Mouse (Mus musculus) CD4-positive, CD25-positive, alpha-beta regulatory T cell, adult 2 months (primary cell): ENCODE data around the gene Shank3.

ENCODE experiments used
- DNase-seq: peaks from one replicate; pipeline ENCODE4 v3.0.0-alpha.2; 2012; ENCODE audit warnings: low read depth, low spot score

Gene Shank3

DNA sequence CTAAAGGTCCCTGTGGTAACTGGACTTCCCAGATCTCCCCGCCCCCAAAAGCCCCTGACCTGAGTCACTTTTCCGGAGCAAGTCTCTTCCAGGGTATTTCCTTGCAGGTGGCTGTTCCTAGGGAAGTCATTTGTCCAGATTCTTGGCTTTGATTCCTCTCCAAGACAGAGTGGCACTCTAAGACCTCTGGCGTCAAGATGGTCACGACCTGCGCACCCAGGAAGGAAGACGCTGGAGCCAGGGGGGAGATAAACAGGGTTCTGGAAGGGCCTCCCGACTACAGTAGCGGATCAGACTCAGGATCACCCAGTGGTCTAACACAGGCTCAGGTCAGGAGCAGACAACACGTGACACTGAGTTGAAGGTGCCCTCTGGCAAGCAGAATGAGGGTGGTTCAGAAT lies 22.3 kb upstream of the Shank3 start, which contains the start of gene Arsa:
Gene Arsa (minus strand): TSS at position 335 of the 401 bp plus-strand sequence.
- no peak for DNase-seq

DNA sequence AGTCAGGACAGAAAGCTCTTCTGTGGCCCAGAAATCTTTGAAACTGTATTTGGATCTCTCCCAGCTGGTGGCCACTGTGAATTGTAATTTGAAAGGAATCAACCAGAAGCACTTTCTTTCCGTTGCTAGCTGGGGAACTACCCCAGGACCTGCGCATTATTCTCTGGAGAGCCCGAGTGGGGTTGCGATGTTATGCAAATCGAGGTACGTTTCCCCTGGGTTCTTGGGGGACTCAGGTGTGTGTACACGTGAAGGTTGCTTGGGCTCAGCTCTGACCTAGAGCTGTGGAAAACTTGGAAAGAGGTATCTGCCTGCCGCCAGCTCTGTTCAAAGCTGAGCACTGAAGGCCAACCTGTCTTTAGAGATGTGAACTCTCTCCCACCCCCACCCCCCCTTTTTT lies 21.6 kb upstream of the Shank3 start:
- DNase-seq: no peak

DNA sequence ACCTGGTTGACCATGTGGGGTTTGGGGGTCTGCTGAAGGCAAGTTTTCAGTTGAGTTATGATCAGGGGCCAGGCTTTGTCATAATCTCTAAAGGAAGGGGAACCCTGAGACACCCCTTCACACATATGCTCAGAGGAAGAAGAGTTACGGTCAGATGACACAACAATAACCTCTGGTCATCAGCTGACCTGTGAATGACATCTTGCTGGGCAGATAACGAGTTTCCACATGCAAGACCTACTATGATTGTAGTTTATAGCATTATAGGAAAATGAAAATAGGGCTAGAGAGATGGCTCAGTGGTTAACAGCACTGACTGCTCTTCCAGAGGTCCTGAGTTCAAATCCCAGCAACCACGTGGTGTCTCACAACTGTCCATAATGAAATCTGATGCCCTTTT lies 20.8 kb upstream of the Shank3 start:
- no peak for DNase-seq

DNA sequence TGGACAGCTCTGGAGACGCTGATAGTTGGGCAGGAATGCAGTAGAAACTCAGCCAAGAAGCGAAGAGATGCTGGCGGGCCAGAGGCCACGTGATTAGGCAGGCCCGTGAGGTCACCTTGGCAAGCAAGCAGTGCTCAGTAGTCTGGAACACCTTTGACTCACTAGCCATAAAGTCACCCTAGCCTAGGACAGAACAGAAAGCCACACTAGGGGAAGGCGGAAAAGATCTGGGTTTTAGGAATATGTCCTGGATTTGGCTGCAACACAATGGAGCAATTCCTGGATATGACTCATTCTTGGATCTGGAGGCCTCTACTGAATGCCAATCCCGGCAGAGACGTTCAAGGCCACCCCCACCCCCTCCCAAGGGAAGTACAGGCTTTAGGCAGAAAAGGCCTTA lies 18.8 kb upstream of the Shank3 start:
- no peak for DNase-seq

DNA sequence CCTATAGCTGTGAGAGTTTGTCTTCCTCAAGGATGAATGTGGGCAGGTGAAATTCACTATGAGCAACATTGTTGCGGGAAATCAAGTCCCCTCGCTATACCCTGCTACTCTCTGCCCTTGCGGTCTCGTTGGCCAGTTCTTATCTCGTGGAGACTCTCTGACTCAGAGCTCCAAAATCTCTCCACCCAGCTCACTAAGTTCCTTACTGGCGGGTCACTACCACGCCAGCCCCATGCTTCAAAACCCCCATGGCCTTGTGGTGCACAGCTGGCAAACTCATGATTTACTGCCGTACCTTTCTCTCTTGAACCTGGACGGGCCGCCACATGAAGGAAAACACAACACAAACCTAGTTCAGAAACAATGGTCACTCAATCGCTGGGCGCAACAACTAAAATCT lies 11.2 kb upstream of the Shank3 start:
- DNase-seq: no peak

DNA sequence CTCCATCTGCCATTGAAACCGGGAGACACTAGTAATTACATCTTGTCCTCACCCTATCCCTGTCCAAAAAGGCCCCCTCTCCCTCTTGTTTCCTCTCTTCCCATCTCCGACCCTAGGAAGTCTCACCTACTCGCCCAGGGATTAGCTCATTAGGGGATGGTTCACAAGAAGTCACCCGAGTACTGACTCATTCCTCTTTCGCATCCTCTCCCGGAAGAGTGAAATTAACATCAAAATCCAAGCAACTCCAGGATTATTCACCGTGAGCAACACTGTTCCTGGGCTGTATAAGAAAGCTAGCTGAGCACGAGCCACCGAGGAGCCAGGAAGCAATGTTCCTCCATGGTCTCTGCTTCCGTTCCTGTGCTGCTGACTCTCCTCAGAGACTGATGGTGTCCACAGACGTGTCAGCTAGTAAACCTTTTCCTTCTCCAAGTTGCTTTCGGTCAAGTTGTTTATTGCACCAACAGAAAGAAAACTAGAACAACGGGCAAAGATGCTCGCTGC lies 10.8 kb upstream of the Shank3 start:
- DNase-seq: no peak

DNA sequence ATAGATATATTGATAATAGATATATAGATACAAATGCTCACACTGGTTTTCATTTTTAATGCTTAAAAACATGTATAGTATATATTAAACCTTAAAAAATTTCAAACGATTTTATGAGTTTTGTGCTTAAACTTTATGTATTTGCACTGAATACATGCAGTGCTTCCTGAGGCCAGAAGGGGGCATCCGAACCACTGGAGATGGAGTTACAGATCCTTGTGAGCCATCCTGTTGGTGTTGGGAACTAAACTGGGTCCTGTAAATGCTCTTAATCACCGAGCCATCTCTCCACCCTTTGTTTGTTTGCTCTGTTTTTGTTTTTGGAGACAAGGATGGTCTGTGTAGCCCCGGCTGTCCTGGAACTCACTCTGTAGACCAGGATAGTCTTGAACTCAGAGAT lies 4.5 kb upstream of the Shank3 start:
- DNase-seq: peak; percentile 21

DNA sequence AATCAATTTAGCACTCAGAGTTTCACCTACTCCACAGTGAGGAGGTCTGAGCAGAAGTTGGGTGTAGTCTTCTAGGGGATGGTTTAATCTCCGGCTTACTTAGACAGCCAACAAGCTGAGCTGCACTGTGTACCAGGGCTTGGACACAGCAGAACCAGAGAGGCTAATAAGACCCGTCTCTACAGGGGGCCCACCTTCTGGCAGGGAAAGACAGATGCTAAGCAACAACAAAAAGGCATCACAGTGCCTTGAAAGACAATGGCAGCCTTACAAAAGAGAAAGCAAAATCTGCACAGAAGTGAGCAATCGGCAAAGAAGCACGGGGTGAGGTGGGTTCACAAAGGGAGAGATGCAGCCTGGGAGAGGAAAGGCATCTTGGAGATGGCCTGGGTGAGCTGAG lies 3.3 kb upstream of the Shank3 start:
- DNase-seq: no peak

DNA sequence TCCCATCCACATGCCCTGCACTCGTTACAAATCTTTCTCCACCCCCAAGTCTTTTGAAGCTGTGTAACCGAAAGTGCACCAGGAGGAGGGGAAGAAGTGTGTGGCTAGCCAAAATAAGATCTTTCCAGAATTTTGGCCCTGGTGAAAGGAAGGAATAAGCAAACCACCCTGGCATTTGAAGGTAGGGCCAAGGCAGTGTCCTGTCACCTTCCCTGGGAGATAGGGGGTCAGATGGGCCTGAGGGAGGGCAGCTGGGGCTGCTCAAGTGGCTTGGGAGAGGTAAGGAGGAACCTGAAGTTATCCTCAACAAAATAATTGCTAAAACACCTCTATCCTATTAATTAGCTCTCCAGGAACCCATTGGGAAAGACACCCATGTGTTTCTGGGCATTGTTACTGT lies 2.6 kb upstream of the Shank3 start:
- no peak for DNase-seq

DNA sequence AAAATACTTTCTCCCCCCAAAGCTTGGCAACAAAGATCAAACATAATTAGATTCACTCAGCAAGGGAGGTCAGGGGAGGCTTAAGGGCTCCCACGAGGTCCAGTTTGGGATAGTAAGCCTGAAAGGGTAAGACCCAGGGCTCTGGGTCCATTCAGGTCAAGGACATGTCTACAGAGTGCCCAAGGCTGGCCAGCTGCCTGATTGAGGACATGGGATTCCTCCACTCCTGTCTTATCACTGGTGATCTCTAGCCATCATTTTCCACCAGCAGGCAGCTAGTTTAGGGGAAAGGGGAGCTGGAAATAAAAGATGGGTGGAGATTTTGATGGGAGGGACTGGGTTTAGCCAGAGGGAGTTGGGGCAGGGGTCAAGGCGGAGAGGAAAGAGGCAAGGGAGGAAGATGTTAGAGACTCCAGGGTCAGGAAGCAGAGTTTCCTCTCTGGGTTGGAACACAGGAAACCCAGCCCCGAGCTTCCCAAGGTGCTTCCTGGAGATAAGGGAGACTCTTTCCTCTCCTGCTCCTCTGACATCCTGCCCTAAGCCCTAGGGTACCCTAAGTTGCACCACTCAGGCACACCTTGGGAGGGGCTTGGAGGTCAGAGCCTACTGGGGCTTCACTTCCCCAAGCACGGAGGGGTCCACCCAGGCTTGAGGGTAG lies 1.9 kb upstream of the Shank3 start:
- DNase-seq: no peak

DNA sequence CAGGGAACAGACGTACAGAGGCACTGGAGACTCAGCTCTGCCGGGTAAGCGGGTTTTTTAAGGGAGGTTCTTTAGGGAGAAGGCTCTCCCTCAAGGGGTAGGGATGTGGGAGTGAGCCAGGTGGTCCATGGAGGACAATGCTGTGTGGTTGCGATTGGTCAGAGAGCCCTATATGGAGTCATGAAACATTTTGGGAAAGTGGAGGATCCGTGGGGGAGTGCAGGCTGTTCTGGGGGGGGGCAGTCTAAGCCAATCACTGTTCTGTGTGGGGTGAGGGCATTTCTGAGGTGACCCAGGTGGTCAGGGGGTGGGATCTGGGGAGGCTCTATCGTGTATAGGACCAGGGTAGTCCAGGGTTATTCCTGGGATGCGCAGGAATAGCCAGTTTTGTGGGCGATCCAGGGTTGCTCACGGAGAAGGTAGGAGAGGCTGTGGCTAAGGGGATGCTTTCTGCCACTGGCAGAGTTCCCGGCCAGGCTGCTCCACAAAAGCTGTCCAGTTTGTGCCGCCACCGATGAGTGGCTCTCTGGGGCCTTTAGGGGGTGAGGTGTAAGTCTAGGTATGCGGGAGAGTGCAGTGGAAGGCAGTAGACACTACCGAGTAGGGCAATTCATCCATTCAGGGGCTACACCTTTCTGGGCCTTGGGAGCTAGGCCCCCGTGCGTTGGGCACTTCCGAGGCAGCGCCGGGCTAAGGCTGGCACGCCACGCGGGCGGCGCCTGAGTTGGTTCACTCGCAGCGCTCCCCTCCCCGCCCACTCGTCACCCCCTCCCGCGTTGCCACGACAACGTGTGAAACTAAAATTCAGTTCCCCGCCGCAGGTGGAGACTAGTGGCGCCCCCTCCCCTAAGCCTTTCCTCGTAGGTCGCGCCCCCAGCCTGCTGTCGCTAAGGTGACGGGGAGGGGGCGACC lies 1.1 kb upstream of the Shank3 start:
- DNase-seq: peak; percentile 74

DNA sequence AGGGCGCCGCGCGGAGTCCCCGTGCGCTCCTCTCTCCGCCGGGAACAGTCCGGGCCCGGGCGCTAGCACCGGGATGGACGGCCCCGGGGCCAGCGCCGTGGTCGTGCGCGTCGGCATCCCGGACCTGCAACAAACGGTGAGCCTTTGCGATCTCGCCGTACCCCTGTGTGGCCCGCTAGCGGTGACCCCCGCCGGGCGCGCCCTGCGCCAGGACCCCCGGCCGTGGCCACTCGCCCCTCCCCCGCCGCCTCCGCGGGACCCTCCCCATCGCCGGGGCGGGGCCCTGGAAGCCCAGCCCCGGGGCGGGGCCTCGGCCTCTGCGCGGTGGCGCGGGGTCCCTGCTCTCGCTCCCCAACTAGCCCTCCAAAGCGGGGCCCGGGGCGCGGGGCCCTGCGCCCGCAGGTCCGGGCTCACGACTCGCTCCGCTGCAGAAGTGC lies 379 bp downstream of the Shank3 start:
- DNase-seq: peak; percentile 20

DNA sequence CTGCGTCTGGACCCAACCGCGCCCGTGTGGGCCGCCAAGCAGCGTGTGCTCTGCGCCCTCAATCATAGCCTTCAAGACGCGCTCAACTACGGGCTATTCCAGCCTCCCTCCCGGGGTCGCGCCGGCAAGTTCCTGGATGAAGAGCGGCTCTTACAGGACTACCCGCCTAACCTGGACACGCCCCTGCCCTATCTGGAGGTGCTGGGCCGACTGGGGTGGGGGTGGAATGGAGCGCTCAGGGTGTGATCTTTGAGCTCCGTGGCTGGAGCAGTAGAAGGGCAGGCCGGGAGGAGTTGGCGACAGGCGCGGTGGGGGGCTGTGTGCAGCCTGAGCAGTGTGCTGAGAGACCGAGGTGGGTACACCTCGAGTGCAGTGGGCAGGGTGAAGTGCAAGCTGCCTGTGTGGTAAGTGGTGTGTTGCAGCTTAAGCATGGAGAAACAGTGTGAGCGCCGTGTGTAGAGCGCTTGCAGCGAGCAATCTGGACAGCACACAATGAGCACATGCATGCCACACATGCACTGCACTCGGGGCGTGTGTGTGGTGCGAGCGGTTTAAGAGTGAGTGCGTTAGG lies 883 bp downstream of the Shank3 start:
- no peak for DNase-seq

DNA sequence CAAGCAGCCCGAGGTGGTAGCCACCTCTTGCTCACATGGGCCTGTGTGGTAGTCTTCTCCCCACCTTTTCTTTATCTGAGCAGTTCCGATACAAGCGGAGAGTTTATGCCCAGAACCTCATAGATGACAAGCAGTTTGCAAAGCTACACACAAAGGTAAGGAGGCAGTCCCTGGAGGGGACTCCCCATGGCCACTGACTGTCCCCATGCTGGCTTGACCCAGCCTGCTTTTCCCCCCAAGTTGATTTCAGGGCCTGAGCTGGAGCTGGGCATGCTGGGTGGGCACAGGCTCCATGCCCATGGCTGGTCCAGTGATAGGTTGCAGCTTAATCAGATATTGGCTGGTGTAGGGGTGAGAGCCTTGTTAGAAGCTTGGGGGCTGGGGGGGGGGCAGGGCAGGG lies 1.9 kb downstream of the Shank3 start:
- no peak for DNase-seq

DNA sequence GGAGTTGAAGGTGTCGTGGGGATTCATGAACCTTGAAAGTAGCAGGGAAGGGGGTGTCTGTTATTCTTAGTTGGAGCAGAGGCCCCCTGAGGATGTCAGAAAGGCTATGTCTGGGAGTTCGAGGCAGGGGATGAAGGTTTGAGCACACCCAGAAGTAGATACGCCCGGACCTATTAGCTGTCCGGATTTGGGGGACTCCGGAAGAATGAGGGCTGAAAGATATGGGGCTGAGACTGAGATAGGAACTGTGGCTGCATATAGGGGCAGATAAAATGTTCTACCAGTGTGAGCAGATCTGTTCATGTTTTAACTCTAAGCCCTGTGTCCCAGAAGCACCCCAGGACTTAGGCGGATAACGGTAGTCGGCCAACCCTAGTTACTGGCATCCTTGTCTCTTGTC lies 5.4 kb downstream of the Shank3 start:
- no peak for DNase-seq

DNA sequence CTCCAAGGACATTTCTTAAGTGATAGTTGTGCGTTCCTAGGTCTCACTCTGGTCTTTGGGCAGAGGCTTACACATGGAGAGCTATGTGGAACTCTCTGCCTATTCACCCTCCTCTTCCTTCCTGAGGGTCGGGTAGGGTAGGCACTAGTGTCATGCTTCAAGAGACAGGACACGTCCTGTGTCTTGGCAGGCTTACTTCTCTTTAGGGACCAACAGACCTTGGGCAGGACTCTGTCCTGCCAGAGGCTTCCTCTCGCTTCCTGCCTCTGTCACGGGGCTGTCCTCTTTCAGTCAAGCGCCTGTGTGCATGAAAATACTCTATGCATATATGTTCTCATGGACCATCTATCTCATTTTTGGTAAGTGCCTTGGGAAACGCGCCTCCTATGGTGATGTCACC lies 8.3 kb downstream of the Shank3 start:
- DNase-seq: no peak

DNA sequence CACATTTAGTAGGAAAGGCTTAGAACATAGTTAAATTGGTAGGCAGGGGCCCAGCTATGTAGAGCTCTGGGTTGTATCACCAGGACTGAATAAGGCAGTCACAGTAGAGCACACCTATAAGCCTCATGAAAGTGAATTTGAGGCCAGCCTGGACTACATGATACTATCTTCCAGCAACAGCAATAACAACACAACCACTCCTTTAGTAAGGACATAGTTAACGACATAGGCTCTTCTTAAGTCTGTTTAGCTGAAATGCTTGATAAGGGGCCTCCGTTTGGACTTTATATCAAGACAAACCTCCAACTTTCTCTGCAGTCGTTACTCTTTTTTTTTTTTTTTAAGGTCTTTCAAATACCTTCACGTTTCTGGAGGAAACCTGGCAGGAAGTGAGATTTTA lies 13.3 kb downstream of the Shank3 start:
- no peak for DNase-seq

DNA sequence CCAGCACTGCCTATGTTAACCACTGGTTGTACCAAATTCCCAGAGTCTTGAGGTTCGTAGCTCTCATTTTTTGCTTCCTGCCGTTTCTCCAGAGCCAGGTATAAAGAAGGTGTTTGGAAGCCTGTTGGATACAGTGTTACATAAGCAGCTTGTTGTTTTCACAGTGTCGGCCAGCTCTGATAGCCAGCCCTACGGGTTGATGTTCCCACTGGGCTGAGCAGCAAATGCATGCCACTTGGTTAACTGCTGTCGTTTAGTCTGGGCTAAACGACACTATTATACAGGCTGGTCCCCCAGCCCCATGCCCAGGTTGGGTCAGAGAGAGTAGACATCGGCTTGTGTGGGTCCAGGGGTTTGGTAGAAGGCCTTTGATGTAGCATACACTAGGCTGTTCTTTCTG lies 22.5 kb downstream of the Shank3 start:
- no peak for DNase-seq

DNA sequence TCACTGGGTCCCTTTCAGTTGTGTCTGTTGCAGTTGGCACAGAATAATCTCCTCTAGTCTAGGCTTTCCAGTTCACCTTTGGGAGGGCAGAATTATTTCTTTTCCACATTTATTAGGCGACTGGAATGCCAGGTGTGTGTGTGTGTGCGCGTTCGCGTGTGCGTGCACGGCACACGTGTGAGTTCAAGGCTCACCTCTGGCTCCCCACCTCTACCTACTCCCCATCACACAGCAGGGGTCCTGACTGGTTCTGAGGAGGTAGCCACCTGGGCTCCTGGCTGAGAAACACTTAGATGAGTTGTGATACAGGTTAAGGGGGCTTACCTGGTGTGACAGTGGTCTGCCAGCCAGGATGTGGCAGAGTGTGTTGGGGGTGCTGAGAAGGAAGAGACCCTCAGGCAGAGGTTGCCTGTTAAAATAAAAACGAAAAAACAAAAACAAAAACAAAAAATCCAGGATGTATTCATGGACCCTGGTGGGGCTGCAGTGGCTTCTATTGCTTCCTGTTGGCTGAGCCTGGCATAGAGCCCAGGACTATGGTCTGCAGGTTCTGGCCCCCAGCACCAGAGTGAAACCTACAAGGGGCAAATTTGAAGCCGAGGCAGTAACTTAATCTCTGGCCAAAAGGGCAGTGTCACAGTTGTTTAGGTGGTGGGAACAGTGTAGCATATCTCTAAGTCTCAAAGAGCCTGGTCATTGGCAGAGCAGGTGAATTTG lies 23.3 kb downstream of the Shank3 start:
- DNase-seq: no peak

DNA sequence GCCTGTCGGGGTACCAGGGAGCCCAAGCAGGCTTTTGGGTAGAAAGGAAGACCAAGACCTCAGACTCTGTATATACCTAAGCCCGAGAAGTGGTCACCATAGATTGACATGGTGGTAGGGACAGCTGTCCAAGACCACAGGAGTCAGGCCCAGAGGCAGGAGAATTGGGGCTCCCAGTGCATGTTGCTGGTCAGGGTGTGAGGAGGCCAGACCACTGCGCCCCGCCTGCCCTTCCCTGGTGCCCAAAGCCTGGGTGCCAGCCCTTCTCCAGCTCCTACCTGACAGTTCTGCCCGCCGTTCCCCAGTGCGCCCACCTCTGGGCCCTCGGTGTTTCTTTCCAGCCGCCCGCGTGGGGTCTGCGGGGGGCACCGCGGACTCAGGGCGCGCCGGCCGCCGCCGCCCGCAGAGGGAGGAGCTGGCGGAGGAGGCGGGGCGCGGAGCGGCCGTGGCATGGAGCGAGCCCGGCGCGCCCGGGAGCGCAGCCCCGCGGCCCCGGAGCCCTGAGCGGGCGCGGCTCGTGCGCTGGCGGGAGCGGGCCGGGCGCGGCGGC lies 23.9 kb downstream of the Shank3 start:
- DNase-seq: no peak

DNA sequence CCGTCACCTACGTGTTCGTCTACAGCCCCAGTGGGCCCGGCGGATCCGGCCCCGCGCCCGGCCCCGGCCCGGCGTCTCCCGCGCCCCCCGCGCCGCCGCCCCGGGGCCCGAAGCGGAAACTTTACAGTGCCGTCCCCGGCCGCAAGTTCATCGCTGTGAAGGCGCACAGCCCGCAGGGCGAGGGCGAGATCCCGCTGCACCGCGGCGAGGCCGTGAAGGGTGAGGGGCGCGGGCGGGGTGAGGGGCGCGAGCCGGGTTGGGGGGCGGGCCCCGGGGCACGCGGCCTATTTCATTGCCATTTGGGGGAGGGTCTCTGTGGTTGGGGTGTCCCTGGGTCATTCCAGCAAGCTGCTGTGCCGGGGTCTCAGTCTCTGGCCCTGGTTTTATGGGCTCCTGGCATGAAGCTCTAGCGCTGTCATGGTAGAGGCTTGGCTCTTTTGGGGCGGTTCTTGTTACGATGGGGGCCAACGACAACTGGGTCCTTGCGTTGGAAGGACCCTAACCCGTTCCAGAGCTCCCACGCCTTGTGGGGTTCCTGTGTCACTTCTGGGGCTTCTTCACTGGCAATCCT lies 24.7 kb downstream of the Shank3 start:
- no peak for DNase-seq
